Mouse (Mus musculus): ENCODE measurements around the gene Mgea5. TPM values are rescaled to one million over a fixed set of nuclear protein-coding genes. Genes with fewer than 3 reads are reported as not detected.

Gene Mgea5
- polyA plus RNA-seq, 1 experiment from 2014 or later, result 42.9 TPM

DNA sequence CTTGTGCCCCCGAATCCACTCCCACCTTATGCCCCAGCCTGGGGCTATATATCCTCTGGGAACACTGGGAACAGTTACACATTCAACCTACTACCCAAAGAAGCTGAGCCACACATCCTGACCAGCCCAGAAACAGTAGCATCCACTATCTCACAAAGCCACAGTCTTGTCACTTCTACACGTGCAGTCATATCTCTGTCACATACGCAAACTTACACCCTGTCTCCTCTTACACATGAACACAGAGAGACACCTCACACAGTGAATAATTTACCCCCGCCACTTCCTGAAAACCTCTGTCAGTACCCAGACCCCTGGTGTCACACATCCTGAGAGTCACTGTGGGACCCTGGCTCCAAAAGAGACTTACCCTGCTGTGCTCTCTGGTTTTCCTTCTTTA is 19.1 kb upstream of the Mgea5 start:
- ATAC-seq (ENCODE audit: low FRiP score, low TSS enrichment), result no peak
- H3K36me3 ChIP-seq (ENCODE audit: insufficient read depth, low read length), result no peaks in the 10 kb centered on the region
- H3K4me3 ChIP-seq (ENCODE audit: low read length), result no peak overlapping the region
- H3K4me2 ChIP-seq (replicated peaks; ENCODE audit: low read depth, low read length), result no peak overlapping the region
- WGBS, result 75% methylated on average over 4 of the region's 4 CpGs
- H3K4me1 ChIP-seq (ENCODE audit: insufficient read depth, low read length), result no peaks in the 10 kb centered on the region
- no peaks in the 10 kb centered on the region for H3K9me3 ChIP-seq (ENCODE audit: low read length)
- H3K27ac ChIP-seq (ENCODE audit: low read length), result no peak overlapping the region
- no peak overlapping the region for H3K9ac ChIP-seq (replicated peaks; ENCODE audit: low read length)
- no peaks in the 10 kb centered on the region for H3K27me3 ChIP-seq (ENCODE audit: insufficient read depth, low read length)

DNA sequence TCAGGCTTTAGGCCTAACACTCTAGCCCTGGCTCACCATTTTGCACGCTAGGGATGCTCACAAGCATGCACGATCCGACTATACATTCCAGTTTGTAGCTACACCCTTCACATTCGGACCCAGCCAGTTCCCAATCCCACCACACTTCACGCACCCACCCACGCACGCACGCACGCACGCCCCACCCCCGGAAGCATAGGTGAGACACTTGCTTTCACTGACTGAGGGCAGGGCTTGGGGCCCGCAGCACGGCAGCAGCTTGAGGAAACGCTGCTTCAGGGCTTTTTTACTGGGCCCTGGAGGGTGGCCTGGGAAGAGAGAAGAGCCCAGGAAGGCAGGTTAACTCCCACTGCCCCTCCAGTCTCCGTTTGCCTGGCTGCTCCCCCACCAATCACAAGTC is 13.2 kb upstream of the Mgea5 start:
- WGBS, result 61% methylated on average over 15 of the region's 15 CpGs
- Histone ChIP-seq H3K4me2 (replicated peaks; ENCODE audit: low read depth, low read length) (no peak overlapping the region), H3K27me3 (ENCODE audit: insufficient read depth, low read length) (no peaks in the 10 kb centered on the region), H3K36me3 (ENCODE audit: insufficient read depth, low read length) (no peaks in the 10 kb centered on the region), H3K4me1 (ENCODE audit: insufficient read depth, low read length) (peaks cover 16% of the 10 kb centered on the region), H3K4me3 (ENCODE audit: low read length) (no peak overlapping the region), H3K9me3 (ENCODE audit: low read length) (no peaks in the 10 kb centered on the region), H3K27ac (ENCODE audit: low read length) (no peak overlapping the region), H3K9ac (replicated peaks; ENCODE audit: low read length) (no peak overlapping the region)
- ATAC-seq (ENCODE audit: low FRiP score, low TSS enrichment), result 0 out of 2 replicates have a peak, but pooled peaks have one; percentile 12

DNA sequence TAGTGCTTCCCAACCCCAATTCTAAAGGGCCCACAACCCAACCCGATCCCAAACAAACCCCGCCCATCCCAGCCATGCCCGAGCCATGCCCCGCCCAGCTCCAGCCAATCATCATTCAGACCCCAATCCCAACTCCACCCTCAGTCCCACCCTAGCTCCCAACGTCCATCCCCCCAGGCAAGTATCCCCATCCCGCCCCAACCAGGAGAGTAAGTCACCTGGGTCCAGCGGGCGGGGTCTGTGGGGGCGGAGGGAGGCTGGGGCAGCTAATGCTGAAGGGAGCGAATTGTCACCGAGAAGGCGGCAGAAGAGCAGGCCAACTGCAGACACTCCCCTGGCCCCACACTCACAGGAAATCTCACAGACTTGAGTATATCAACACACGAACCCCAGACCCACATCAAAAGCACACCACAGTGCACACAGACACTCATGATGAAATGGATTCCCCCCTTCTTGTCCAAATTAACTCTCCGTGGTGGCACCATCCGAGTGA is 12.5 kb upstream of the Mgea5 start:
- Histone ChIP-seq H3K9me3 (ENCODE audit: low read length) (no peaks in the 10 kb centered on the region), H3K4me2 (replicated peaks; ENCODE audit: low read depth, low read length) (peak overlapping the region; percentile 57), H3K9ac (replicated peaks; ENCODE audit: low read length) (peak overlapping the region; percentile 50), H3K4me1 (ENCODE audit: insufficient read depth, low read length) (peaks cover 16% of the 10 kb centered on the region), H3K27me3 (ENCODE audit: insufficient read depth, low read length) (no peaks in the 10 kb centered on the region), H3K36me3 (ENCODE audit: insufficient read depth, low read length) (no peaks in the 10 kb centered on the region), H3K4me3 (ENCODE audit: low read length) (peak overlapping the region; percentile 23), H3K27ac (ENCODE audit: low read length) (no peak overlapping the region)
- peak; percentile 82 for ATAC-seq (ENCODE audit: low FRiP score, low TSS enrichment)
- WGBS, result 15% methylated on average over 15 of the region's 15 CpGs

DNA sequence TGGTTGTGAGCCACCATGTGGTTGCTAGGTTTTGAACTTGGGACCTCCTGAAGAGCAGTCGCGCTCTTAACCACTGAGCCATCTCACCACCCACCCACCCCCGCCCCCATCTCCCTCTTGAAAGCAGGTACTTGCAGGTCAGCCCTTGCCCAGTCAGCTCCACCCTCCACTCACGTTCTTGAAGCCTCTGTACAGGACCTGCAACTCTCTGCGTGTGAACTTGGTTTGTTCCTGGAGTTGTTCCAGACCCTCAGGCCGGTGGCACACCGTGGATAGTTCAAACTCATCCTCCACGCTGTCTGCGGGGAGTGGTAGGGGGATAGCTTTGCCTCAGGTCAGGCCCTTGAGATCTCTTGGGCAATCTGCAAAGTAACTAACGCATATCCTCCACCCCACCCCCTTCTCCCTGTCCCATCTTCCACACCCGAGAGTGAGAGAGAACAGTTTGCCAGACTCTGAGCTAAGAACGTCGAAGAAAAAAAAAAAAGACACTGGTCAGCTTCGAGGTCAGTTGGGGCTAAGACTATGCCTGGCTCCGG is 11.8 kb upstream of the Mgea5 start:
- Histone ChIP-seq H3K9ac (replicated peaks; ENCODE audit: low read length) (no peak overlapping the region), H3K27ac (ENCODE audit: low read length) (no peak overlapping the region), H3K9me3 (ENCODE audit: low read length) (no peaks in the 10 kb centered on the region), H3K4me1 (ENCODE audit: insufficient read depth, low read length) (peaks cover 16% of the 10 kb centered on the region), H3K4me3 (ENCODE audit: low read length) (peak overlapping the region; percentile 23; the same call in 1 of the 2 replicates), H3K36me3 (ENCODE audit: insufficient read depth, low read length) (no peaks in the 10 kb centered on the region), H3K4me2 (replicated peaks; ENCODE audit: low read depth, low read length) (peak overlapping the region; percentile 57), H3K27me3 (ENCODE audit: insufficient read depth, low read length) (no peaks in the 10 kb centered on the region)
- ATAC-seq (ENCODE audit: low FRiP score, low TSS enrichment), result no peak
- 32% methylated on average over 15 of the region's 15 CpGs for WGBS

DNA sequence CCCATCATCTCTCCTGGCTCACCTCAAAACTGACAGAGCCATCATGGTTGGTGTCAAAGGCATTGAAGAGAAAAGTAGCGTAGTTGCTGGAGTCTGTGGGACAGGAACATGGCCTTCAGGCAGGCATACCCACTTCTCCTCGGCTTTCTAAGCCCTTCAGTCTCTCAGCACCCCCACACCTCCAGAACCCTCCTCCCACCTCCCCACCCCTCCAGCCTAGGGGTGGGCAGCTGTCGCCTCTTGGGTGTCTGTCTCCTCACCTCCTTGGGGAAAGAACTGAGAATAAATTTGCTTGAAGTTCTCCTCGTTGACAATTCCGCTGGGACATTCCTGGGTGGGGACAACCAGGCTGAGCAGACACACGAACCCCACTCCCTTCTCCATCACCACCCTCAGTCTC is 11.1 kb upstream of the Mgea5 start:
- no peak for ATAC-seq (ENCODE audit: low FRiP score, low TSS enrichment)

DNA sequence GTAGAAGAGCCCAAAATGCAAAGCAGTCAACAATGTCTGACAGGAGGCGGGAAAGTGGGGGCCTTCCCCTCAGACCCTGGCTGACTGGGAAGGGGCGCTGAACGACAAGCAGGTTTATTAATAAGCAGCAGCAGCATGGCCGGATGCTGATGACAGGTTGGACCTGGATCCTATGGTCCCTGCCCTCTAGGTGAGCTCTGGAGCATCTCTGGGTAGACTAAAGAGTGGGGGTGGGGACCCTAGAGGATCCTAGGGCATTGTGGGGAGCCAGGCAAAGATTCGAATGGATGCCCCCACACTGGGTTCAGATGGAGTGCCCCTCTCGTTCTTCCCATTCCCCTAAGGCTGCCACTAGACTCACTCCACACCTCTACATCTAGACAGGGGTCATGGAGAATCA is 8.8 kb upstream of the Mgea5 start:
- no peaks in the 10 kb centered on the region for H3K9me3 ChIP-seq (ENCODE audit: low read length)
- H3K4me1 ChIP-seq (ENCODE audit: insufficient read depth, low read length), result peaks cover 22% of the 10 kb centered on the region
- H3K4me3 ChIP-seq (ENCODE audit: low read length), result no peak overlapping the region
- ATAC-seq (ENCODE audit: low FRiP score, low TSS enrichment), result no peak
- H3K9ac ChIP-seq (replicated peaks; ENCODE audit: low read length), result no peak overlapping the region
- 87% methylated on average over 6 of the region's 6 CpGs for WGBS
- no peak overlapping the region for H3K27ac ChIP-seq (ENCODE audit: low read length)
- H3K36me3 ChIP-seq (ENCODE audit: insufficient read depth, low read length), result no peaks in the 10 kb centered on the region
- no peak overlapping the region for H3K4me2 ChIP-seq (replicated peaks; ENCODE audit: low read depth, low read length)
- H3K27me3 ChIP-seq (ENCODE audit: insufficient read depth, low read length), result no peaks in the 10 kb centered on the region

More for the DNA sequence above, 11.1 kb upstream of the Mgea5 start:
- Histone ChIP-seq H3K27me3 (ENCODE audit: insufficient read depth, low read length) (no peaks in the 10 kb centered on the region), H3K4me1 (ENCODE audit: insufficient read depth, low read length) (peaks cover 16% of the 10 kb centered on the region), H3K9ac (replicated peaks; ENCODE audit: low read length) (no peak overlapping the region), H3K4me3 (ENCODE audit: low read length) (no peak overlapping the region), H3K4me2 (replicated peaks; ENCODE audit: low read depth, low read length) (no peak overlapping the region), H3K27ac (ENCODE audit: low read length) (no peak overlapping the region), H3K9me3 (ENCODE audit: low read length) (no peaks in the 10 kb centered on the region), H3K36me3 (ENCODE audit: insufficient read depth, low read length) (no peaks in the 10 kb centered on the region)
- 59% methylated on average over 6 of the region's 6 CpGs for WGBS

GRCm38 (mm10) chr19:45789888-45790874 is 6.5 kb upstream of the Mgea5 start:
- no peak overlapping the region for H3K4me2 ChIP-seq (replicated peaks; ENCODE audit: low read depth, low read length)
- H3K27me3 ChIP-seq (ENCODE audit: insufficient read depth, low read length), result no peaks in the 10 kb centered on the region
- H3K27ac ChIP-seq (ENCODE audit: low read length), result peak overlapping the region; percentile 31; the same call in 1 of the 2 replicates
- H3K9me3 ChIP-seq (ENCODE audit: low read length), result no peaks in the 10 kb centered on the region
- no peak overlapping the region for H3K9ac ChIP-seq (replicated peaks; ENCODE audit: low read length)
- no peaks in the 10 kb centered on the region for H3K36me3 ChIP-seq (ENCODE audit: insufficient read depth, low read length)
- ATAC-seq (ENCODE audit: low FRiP score, low TSS enrichment), result no peak; the same call in 1 of the 2 replicates
- no peak overlapping the region for H3K4me3 ChIP-seq (ENCODE audit: low read length)
- WGBS, result 69% methylated on average over 13 of the region's 13 CpGs
- peaks cover 6% of the 10 kb centered on the region; the same call in 1 of the 2 replicates for H3K4me1 ChIP-seq (ENCODE audit: insufficient read depth, low read length)

GRCm38 (mm10) chr19:45789365-45789764 is 5.7 kb upstream of the Mgea5 start:
- no peak overlapping the region for H3K9ac ChIP-seq (replicated peaks; ENCODE audit: low read length)
- H3K4me2 ChIP-seq (replicated peaks; ENCODE audit: low read depth, low read length), result no peak overlapping the region
- H3K27ac ChIP-seq (ENCODE audit: low read length), result peak overlapping the region; percentile 61; the same call in 1 of the 2 replicates
- H3K36me3 ChIP-seq (ENCODE audit: insufficient read depth, low read length), result no peaks in the 10 kb centered on the region
- no peaks in the 10 kb centered on the region for H3K27me3 ChIP-seq (ENCODE audit: insufficient read depth, low read length)
- 12% methylated on average over 7 of the region's 7 CpGs for WGBS
- H3K9me3 ChIP-seq (ENCODE audit: low read length), result no peaks in the 10 kb centered on the region
- H3K4me1 ChIP-seq (ENCODE audit: insufficient read depth, low read length), result peaks cover 6% of the 10 kb centered on the region; the same call in 1 of the 2 replicates
- H3K4me3 ChIP-seq (ENCODE audit: low read length), result no peak overlapping the region
- peak; percentile 78 for ATAC-seq (ENCODE audit: low FRiP score, low TSS enrichment)

DNA sequence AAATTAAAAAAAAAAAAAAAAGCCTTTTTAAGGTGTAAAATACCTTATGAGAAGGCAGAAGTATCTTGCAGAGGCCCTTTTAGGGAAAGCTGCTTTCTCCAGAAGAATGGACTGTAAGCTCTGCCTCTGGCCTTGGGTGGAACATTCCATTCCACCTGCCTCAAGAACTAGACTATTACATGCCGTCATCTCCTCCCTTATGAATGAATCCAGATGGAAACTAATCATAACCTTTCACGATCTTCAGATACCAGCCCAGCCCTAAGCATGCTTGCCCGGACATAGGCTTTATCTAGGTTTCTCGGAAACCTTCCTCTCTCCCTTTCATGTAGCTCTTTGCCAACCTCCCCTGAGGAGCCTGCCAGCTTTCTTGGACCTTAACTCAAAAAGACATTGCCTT is 4.7 kb upstream of the Mgea5 start:
- Histone ChIP-seq H3K4me1 (ENCODE audit: insufficient read depth, low read length) (peaks cover 11% of the 10 kb centered on the region; the same call in 1 of the 2 replicates), H3K9me3 (ENCODE audit: low read length) (no peaks in the 10 kb centered on the region), H3K4me3 (ENCODE audit: low read length) (no peak overlapping the region), H3K4me2 (replicated peaks; ENCODE audit: low read depth, low read length) (no peak overlapping the region), H3K27me3 (ENCODE audit: insufficient read depth, low read length) (no peaks in the 10 kb centered on the region), H3K9ac (replicated peaks; ENCODE audit: low read length) (no peak overlapping the region), H3K36me3 (ENCODE audit: insufficient read depth, low read length) (no peaks in the 10 kb centered on the region), H3K27ac (ENCODE audit: low read length) (no peak overlapping the region)
- ATAC-seq (ENCODE audit: low FRiP score, low TSS enrichment), result no peak
- 77% methylated on average over 4 of the region's 4 CpGs for whole genome bisulfite sequencing

All from kidney, embryonic 16.5 days (tissue).